Mouse (Mus musculus): ENCODE data around the gene Mcoln3.

Gene Mcoln3

DNA sequence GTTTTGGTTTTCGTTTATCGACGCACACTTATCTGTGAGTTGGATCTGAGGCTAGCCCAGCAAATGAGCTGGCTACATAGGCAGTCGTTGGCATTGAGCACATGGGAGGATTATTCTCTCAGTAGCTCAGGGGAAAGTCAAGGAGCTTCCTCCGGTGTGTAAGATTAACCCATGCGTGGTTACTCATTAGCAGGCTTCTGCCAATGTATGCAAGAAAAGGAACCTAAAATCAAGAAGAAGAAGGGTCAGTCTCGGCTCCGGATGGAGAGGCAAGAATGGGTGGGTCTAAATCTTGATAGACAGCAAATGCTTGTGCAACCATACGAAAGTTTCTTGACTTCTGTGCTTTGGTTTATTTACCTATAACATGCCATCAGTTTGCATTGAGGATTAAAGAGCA is 57.0 kb downstream of the Mcoln3 start:
- DNase-seq (ENCODE audit: low spot score in 2 of 2): no peak

GRCm38 (mm10) chr3:146177295-146177694 is 60.0 kb downstream of the Mcoln3 start:
- DNase-seq (ENCODE audit: low spot score in 2 of 2): no peak

DNA sequence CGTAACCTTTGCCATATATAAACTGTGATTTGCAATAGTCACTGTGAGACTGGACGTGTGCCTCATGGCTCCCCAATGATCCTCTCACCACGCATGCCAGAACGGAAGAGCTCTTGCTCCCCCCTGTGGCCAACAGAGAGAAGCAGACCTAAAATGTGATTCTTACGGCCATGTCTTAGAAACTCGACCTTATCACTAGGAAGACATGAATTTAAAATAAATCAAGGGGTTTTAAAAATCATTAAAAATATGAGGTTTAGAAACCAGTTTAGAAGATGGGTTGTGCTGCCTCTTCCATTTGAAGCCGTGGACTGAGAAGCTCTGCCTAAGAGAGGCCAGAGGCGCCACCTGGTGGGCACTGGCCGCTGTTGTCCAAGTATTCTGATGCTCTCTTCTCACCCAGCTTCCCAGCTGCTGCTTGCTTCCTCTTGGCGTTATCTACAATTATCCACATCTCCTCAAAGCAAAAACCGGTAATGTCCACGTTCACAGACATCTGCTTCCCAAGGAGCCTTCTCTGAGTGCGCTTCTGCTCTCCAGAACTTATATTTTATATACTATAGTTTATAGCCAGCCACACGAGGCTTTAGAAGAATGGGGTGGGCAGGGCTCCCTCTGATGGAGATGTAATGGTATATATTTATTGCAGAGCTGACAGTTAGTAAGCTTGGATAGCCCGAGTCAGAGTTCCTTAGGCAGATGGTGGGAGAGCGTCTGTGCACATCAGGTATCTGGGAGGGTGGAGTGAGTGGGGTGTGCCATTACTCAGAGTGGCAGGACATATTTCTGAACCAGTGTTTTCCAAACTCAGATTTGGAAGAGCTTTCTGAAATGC is 60.7 kb downstream of the Mcoln3 start:
- DNase-seq (ENCODE audit: low spot score in 2 of 2): peak; percentile 80

- no peak for DNase-seq (ENCODE audit: low spot score in 2 of 2)
These were observed 63.1 kb downstream of the Mcoln3 start for GRCm38 (mm10) chr3:146180341-146180740.

- DNase-seq (ENCODE audit: low spot score in 2 of 2): peak; percentile 12 to 26
These were observed 63.7 kb downstream of the Mcoln3 start for GRCm38 (mm10) chr3:146180986-146181385.

DNA sequence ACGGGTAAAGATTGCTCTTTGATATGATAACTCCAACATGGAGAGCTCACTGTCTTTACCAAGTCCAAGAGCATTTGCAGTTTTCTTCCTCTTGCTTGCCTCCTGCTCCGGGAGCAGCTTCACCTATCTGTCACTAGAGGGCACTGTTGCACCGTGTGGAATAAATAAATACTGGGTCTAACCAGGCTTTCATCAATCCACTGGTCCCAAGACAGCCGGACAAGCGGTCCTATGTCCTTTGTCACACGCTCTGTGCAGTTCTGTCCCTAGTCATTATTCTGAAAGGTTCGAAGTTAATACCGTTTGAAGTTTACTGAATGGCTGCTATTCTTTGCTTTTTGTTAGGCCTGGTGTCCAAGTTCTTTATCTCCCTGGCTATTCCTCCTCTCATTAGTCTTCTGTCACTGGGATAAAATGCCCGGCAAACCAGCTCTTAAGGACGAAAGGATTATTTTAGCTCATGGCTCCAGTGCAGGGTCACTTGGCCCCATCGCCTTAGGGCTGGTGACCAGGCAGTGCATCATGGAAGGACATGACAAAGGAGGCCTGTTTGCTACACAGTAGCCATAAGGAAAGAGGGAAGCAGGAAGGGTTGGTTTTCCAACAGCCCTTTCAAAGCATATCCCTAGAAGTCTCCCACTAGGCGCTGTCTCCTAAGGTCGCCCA is 67.9 kb downstream of the Mcoln3 start:
- DNase-seq (ENCODE audit: low spot score in 2 of 2): peak; percentile 51 to 67

GRCm38 (mm10) chr3:146186033-146186432 is 68.8 kb downstream of the Mcoln3 start:
- DNase-seq (ENCODE audit: low spot score in 2 of 2): no peak

GRCm38 (mm10) chr3:146189933-146190332 is 72.7 kb downstream of the Mcoln3 start:
- DNase-seq (ENCODE audit: low spot score in 2 of 2): no peak

All from frontal cortex, postnatal 25 days (tissue).